Mouse (Mus musculus): ENCODE results near the gene Flywch1. TPM values are rescaled to one million over a fixed set of nuclear protein-coding genes. Genes with fewer than 3 reads are reported as not detected.
"Not testable (repeated sequence)": the region's sequence is repeated elsewhere in the genome, so short reads cannot be mapped to it uniquely, and the experiment has no call there.

Flywch1 gene
- total RNA-seq, 2 experiments from 2014 or later, result 2.1 to 3.4 TPM

- ATAC-seq (replicated peaks; ENCODE audit: low FRiP score, poor library complexity, severe bottlenecking), result peak; percentile 72
Observed at GRCm38 (mm10) chr17:23785561-23786471, 14.4 kb upstream of the Flywch1 start, which contains the start of gene Flywch2. TSS of gene Flywch2 (minus strand) at chr17:23786081.

GRCm38 (mm10) chr17:23783352-23783751 lies 11.9 kb upstream of the Flywch1 start:
- no peak for ATAC-seq (replicated peaks; ENCODE audit: low FRiP score, poor library complexity, severe bottlenecking)

DNA sequence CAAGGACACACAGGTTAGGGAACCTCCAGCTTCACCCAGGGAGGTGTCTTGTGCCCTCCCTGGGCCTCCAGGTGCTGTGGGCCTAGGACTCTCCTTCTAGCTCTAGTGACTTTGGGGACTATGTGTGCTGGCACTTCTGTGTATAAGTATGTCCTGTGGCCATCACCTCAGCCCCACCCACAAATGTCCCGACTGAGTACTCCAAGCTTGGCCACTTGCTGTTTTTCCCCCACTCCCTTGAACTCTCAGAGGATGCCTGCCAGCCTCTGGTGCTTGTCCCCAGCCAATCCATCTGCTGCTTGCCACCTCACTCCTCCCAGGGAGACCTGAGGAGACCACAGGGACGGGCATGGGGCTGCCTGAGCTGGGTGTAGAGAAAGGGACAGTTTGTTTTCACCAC lies 7.0 kb upstream of the Flywch1 start:
- no peak for ATAC-seq (replicated peaks; ENCODE audit: low FRiP score, poor library complexity, severe bottlenecking)

DNA sequence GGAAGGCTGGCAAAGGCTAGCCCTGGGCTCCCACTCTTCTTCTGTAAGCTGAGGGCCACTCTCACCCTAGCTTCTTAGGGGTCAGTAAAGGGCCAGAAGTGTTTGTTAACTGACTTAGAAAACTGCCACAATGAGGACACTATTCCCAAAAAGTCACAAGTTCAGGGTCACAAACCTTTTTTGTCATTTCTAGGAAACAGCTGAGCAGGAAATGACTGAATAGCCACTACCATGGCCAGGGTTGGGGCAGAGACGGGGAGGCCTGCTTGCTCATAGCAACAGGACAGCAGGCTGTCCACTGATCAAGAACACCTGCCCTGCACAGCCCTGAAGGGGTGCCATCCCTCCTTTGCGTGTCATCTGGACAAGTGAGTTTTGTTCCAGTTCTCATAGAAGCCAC lies 5.7 kb upstream of the Flywch1 start:
- no peak for ATAC-seq (replicated peaks; ENCODE audit: low FRiP score, poor library complexity, severe bottlenecking)

GRCm38 (mm10) chr17:23776216-23776615 lies 4.8 kb upstream of the Flywch1 start:
- no peak for ATAC-seq (replicated peaks; ENCODE audit: low FRiP score, poor library complexity, severe bottlenecking)

DNA sequence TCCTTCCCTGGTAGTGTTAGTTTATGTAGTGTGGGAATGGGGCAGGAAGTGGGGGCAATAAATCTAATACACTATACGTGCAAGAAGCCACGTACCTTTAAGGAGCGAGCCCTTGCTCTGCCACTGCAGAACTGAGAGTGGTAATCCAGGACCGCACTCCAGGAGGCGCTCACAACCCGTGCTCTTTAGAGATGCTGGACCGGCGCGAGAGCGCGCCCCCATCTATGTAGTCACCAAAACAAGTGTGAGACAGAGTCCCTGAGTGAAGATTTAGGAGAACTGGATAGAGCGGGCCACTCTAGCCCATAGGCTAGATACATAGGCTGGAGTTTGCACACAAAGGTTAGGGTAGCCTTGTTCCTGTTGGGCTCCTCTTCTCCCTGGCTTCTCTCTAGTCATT lies 2.7 kb upstream of the Flywch1 start:
- 0 out of 2 replicates have a peak, but pooled peaks have one; percentile 37 for ATAC-seq (replicated peaks; ENCODE audit: low FRiP score, poor library complexity, severe bottlenecking)

GRCm38 (mm10) chr17:23773676-23774075 lies 2.3 kb upstream of the Flywch1 start:
- ATAC-seq (replicated peaks; ENCODE audit: low FRiP score, poor library complexity, severe bottlenecking), result no peak

DNA sequence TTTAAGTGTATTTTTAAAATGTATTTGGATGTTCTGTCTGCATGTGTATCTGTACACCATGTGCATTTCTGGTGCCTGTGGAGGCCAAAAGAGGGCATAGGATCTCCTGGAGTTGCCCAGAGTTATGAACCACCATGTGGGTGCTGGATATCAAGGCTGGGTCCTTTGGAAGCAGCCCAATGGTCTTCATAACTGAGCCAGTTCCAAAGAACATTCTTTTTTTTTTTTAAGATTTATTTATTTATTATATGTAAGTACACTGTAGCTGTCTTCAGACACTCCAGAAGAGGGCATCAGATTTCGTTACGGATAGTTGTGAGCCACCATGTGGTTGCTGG lies 786 bp upstream of the Flywch1 start:
- not testable (repeated sequence) for ATAC-seq (replicated peaks; ENCODE audit: low FRiP score, poor library complexity, severe bottlenecking)

DNA sequence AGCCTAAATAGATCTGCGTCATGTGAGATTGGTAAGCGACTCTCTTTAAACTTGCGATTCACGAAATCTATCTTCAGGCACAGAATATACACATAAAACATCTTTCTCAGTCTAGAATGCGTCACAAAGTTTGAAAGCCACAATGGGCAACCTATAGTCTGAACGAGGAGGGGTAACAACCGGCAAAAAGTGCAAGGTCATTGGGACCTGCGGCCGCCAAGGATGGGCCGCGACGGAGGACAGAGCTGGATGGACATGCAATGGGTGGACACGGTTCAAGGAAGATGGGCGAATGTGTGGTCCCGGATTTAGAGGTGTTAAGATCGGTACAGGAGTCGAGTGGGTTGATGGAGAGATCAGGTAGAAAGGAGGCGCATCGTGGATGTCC lies 512 bp downstream of the Flywch1 start:
- peak; percentile 54 for ATAC-seq (replicated peaks; ENCODE audit: low FRiP score, poor library complexity, severe bottlenecking)

GRCm38 (mm10) chr17:23770493-23770892 lies 909 bp downstream of the Flywch1 start:
- ATAC-seq (replicated peaks; ENCODE audit: low FRiP score, poor library complexity, severe bottlenecking), result no peak

- ATAC-seq (replicated peaks; ENCODE audit: low FRiP score, poor library complexity, severe bottlenecking), result no peak
Observed at GRCm38 (mm10) chr17:23762976-23763375, 8.4 kb downstream of the Flywch1 start.

DNA sequence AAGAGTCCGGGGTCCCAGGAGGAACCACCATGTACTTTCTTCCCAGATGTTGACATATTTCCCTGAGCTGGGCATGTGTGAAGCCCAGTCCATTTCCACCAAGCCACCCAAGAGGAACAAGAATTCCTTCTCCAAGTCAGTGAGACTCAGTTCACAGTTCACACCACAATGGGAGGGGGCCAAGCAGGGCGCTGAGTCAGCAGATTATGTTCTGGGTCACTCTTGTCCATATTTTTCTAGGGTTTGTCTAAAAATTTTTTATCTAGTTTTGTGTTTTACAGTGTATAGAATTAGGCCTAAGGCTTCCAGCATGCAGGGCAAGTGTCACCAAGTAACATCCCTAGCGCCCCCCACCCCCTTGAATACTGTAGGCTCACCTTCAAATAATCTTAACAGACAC lies 10.2 kb downstream of the Flywch1 start:
- ATAC-seq (replicated peaks; ENCODE audit: low FRiP score, poor library complexity, severe bottlenecking), result no peak

DNA sequence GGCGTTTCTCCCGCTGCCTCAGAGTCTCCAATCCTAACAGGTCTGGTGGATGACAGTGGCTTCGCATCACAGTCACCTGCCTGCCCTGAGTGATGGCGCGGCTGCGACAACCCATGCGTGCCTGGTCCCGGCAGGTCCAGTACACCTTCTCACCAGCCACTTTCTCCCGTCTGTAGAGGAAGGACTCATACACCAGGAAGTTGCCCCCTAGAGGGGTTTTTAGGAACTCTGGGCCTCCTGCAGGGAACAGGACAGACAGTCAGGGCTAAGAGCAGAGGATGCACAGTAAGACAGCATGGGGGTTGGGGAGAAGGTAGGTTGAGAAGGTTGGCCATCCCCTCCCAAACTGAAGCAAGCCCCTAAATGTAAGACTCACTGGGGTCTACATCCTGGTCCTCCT lies 11.2 kb downstream of the Flywch1 start:
- no peak for ATAC-seq (replicated peaks; ENCODE audit: low FRiP score, poor library complexity, severe bottlenecking)

GRCm38 (mm10) chr17:23758801-23759200 lies 12.6 kb downstream of the Flywch1 start:
- ATAC-seq (replicated peaks; ENCODE audit: low FRiP score, poor library complexity, severe bottlenecking), result no peak

- no peak for ATAC-seq (replicated peaks; ENCODE audit: low FRiP score, poor library complexity, severe bottlenecking)
Observed at GRCm38 (mm10) chr17:23757581-23757980, 13.8 kb downstream of the Flywch1 start.

DNA sequence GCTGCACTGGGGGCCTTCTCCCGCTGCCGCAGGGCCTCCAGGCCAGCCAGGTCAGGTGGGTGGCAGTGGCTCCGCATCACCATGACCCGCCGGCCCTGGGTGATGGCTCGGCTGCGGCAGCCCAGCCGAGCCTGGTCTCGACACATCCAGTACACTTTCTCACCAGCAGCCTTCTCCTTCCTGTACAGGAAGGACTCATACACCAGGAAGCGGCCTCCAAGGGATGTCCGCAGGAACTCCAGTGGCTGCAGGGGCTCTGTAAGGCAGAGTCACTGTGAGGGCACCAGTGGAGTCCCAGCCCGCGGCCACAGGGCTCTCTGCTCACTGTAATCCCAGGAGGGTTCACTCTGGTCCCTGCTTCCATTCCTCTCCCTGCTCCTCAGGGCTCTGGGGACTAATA lies 15.7 kb downstream of the Flywch1 start:
- no peak for ATAC-seq (replicated peaks; ENCODE audit: low FRiP score, poor library complexity, severe bottlenecking)

- ATAC-seq (replicated peaks; ENCODE audit: low FRiP score, poor library complexity, severe bottlenecking), result no peak
Observed at GRCm38 (mm10) chr17:23749400-23750191, 21.8 kb downstream of the Flywch1 start.

DNA sequence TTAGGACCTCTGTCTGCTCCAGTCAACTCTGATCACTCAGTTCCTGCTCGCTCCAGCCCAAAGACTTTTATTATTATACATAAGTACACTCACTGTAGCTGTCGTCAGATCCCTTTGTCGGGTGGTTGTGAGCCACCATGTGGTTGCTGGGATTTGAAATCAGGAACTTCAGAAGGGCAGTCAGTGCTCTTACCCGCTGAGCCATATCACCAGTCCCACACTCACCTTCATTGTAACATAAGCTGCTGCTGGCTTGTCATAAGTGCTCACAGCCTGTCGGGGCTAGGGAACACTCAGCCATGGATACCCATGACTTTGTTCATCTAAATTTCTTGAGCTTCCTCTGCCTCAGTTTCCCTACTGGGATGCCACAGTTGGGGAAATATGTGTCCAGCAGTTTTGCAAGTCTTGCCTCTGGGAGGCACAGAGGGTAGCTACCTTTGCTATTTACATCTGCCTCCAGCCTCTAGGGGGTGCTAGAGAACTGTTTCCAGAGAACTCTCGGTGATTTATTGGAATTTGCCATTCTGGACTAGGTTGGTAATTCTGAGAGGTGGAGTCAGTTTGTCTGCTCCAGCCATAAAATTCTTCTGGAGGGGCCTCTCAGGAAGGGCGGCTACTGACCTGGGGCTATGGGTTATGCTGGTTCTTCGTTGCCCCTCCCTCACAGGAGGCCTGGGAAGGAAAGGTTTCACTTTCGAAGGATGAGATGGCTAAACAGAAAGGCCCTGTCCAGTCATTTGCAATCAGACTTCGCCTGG lies 22.6 kb downstream of the Flywch1 start:
- ATAC-seq (replicated peaks; ENCODE audit: low FRiP score, poor library complexity, severe bottlenecking), result peak; percentile 74

DNA sequence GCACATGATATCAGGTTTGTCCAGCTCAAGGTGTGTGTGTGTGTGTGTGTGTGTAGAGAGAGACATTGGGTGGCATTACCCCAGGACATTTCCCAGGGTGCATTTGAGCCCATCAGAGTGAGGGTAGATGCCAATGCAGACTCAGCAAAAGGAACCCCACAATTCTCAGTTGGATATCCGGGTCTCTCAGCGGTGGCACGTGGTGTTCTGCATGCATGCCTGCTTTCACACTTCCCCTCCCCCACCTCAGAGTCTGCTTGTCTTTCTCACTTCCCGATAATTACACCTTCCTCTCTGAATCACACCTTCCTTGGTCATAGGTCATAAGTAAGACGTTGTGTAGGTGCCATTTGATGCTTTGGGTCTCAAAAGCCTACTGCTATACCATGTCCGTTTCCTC lies 23.4 kb downstream of the Flywch1 start:
- no peak for ATAC-seq (replicated peaks; ENCODE audit: low FRiP score, poor library complexity, severe bottlenecking)

DNA sequence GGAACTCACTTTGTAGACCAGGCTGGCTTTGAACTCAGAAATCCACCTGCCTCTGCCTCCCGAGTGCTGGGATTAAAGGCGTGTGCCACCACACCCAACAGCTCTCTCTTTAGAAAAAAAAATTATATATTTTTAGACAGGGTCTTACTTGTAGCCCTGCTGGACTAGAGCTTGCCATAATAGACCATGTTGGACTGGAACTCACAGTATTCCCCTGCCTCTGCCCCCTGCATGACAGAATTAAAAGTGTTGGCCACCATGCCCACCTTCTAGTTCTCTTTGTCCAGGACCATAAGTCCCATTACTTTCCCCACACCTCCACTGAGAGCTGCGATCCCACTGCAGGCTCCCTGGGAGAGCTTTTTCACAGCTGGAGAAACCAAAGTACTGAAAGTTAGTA lies 23.9 kb downstream of the Flywch1 start:
- ATAC-seq (replicated peaks; ENCODE audit: low FRiP score, poor library complexity, severe bottlenecking), result no peak
